Mouse (Mus musculus): ENCODE measurements around the gene Gm49486. TPM values are rescaled to one million over a fixed set of nuclear protein-coding genes. Genes with fewer than 3 reads are reported as not detected.

Gene Gm49486
- polyA plus RNA-seq, 1 experiment from 2014 or later: 0.64 TPM

- H3K4me3 ChIP-seq (ENCODE audit: low read depth, low read length): peak overlapping the region; percentile 34
- H3K36me3 ChIP-seq (ENCODE audit: control insufficient read depth, insufficient read depth, low read length): no peaks in the 10 kb centered on the region
- H3K27me3 ChIP-seq (ENCODE audit: control insufficient read depth, insufficient read depth, low read length): peaks cover 11% of the 10 kb centered on the region
- peak overlapping the region; percentile 68 for H3K4me2 ChIP-seq
- peak overlapping the region; percentile 40; the same call in 1 of the 2 replicates for H3K9ac ChIP-seq (ENCODE audit: low read depth, low read length)
- H3K27ac ChIP-seq (ENCODE audit: low read depth, low read length): no peak overlapping the region
- WGBS (ENCODE audit: insufficient replicate concordance): 3% methylated on average over 33 of the region's 33 CpGs
- H3K9me3 ChIP-seq (replicated peaks; ENCODE audit: control insufficient read depth, low read length): no peaks in the 10 kb centered on the region
- H3K4me1 ChIP-seq (ENCODE audit: control insufficient read depth, insufficient read depth, low read length): peaks cover 8% of the 10 kb centered on the region
- no peak for ATAC-seq (replicated peaks; ENCODE audit: insufficient number of reproducible peaks, low FRiP score, low TSS enrichment)
These were observed 41.3 kb downstream of the Gm49486 start for GRCm38 (mm10) chr15:79270317-79271123.

- peak overlapping the region; percentile 34 for H3K4me3 ChIP-seq (ENCODE audit: low read depth, low read length)
- H3K27ac ChIP-seq (ENCODE audit: low read depth, low read length): no peak overlapping the region
- no peak overlapping the region; the same call in 1 of the 2 replicates for H3K9ac ChIP-seq (ENCODE audit: low read depth, low read length)
- no peak; the same call in 1 of the 2 replicates for ATAC-seq (replicated peaks; ENCODE audit: insufficient number of reproducible peaks, low FRiP score, low TSS enrichment)
- peaks cover 8% of the 10 kb centered on the region for H3K4me1 ChIP-seq (ENCODE audit: control insufficient read depth, insufficient read depth, low read length)
- no peaks in the 10 kb centered on the region for H3K36me3 ChIP-seq (ENCODE audit: control insufficient read depth, insufficient read depth, low read length)
- WGBS (ENCODE audit: insufficient replicate concordance): 14% methylated on average over 17 of the region's 17 CpGs
- peaks cover 8% of the 10 kb centered on the region; the same call in 1 of the 2 replicates for H3K27me3 ChIP-seq (ENCODE audit: control insufficient read depth, insufficient read depth, low read length)
- peak overlapping the region; percentile 68 for H3K4me2 ChIP-seq
- H3K9me3 ChIP-seq (replicated peaks; ENCODE audit: control insufficient read depth, low read length): no peaks in the 10 kb centered on the region
These were observed 42.0 kb downstream of the Gm49486 start for GRCm38 (mm10) chr15:79271124-79271746.

GRCm38 (mm10) chr15:79273020-79273419, 43.8 kb downstream of the Gm49486 start:
- H3K4me2 ChIP-seq: no peak overlapping the region

GRCm38 (mm10) chr15:79277728-79278127, 48.5 kb downstream of the Gm49486 start:
- ATAC-seq (replicated peaks; ENCODE audit: insufficient number of reproducible peaks, low FRiP score, low TSS enrichment): no peak
- Histone ChIP-seq H3K36me3 (ENCODE audit: control insufficient read depth, insufficient read depth, low read length) (no peaks in the 10 kb centered on the region), H3K4me2 (no peak overlapping the region), H3K9ac (ENCODE audit: low read depth, low read length) (no peak overlapping the region), H3K9me3 (replicated peaks; ENCODE audit: control insufficient read depth, low read length) (no peaks in the 10 kb centered on the region), H3K4me1 (ENCODE audit: control insufficient read depth, insufficient read depth, low read length) (no peaks in the 10 kb centered on the region), H3K27me3 (ENCODE audit: control insufficient read depth, insufficient read depth, low read length) (peaks cover 4% of the 10 kb centered on the region; the same call in 1 of the 2 replicates), H3K4me3 (ENCODE audit: low read depth, low read length) (no peak overlapping the region), H3K27ac (ENCODE audit: low read depth, low read length) (no peak overlapping the region)
- 63% methylated on average over 10 of the region's 10 CpGs for WGBS (ENCODE audit: insufficient replicate concordance)

More at GRCm38 (mm10) chr15:79273020-79273419, 43.8 kb downstream of the Gm49486 start:
- ATAC-seq (replicated peaks; ENCODE audit: insufficient number of reproducible peaks, low FRiP score, low TSS enrichment): no peak
- Histone ChIP-seq H3K27ac (ENCODE audit: low read depth, low read length) (no peak overlapping the region), H3K9ac (ENCODE audit: low read depth, low read length) (no peak overlapping the region), H3K36me3 (ENCODE audit: control insufficient read depth, insufficient read depth, low read length) (no peaks in the 10 kb centered on the region), H3K27me3 (ENCODE audit: control insufficient read depth, insufficient read depth, low read length) (peaks cover 8% of the 10 kb centered on the region; the same call in 1 of the 2 replicates), H3K4me1 (ENCODE audit: control insufficient read depth, insufficient read depth, low read length) (peaks cover 8% of the 10 kb centered on the region), H3K4me3 (ENCODE audit: low read depth, low read length) (no peak overlapping the region), H3K9me3 (replicated peaks; ENCODE audit: control insufficient read depth, low read length) (no peaks in the 10 kb centered on the region)
- WGBS (ENCODE audit: insufficient replicate concordance): 43% methylated on average over 10 of the region's 10 CpGs

GRCm38 (mm10) chr15:79280209-79280608, 51.0 kb downstream of the Gm49486 start:
- Histone ChIP-seq H3K27me3 (ENCODE audit: control insufficient read depth, insufficient read depth, low read length) (no peaks in the 10 kb centered on the region), H3K36me3 (ENCODE audit: control insufficient read depth, insufficient read depth, low read length) (no peaks in the 10 kb centered on the region), H3K9me3 (replicated peaks; ENCODE audit: control insufficient read depth, low read length) (no peaks in the 10 kb centered on the region), H3K27ac (ENCODE audit: low read depth, low read length) (no peak overlapping the region), H3K4me3 (ENCODE audit: low read depth, low read length) (no peak overlapping the region), H3K4me1 (ENCODE audit: control insufficient read depth, insufficient read depth, low read length) (no peaks in the 10 kb centered on the region), H3K4me2 (no peak overlapping the region), H3K9ac (ENCODE audit: low read depth, low read length) (no peak overlapping the region)
- no peak for ATAC-seq (replicated peaks; ENCODE audit: insufficient number of reproducible peaks, low FRiP score, low TSS enrichment)
- 30% methylated on average over 6 of the region's 6 CpGs for WGBS (ENCODE audit: insufficient replicate concordance)

GRCm38 (mm10) chr15:79280850-79281249, 51.7 kb downstream of the Gm49486 start:
- H3K4me1 ChIP-seq (ENCODE audit: control insufficient read depth, insufficient read depth, low read length): no peaks in the 10 kb centered on the region
- H3K9ac ChIP-seq (ENCODE audit: low read depth, low read length): no peak overlapping the region
- H3K27ac ChIP-seq (ENCODE audit: low read depth, low read length): no peak overlapping the region
- H3K27me3 ChIP-seq (ENCODE audit: control insufficient read depth, insufficient read depth, low read length): no peaks in the 10 kb centered on the region
- H3K4me2 ChIP-seq: no peak overlapping the region
- 54% methylated on average over 5 of the region's 5 CpGs for WGBS (ENCODE audit: insufficient replicate concordance)
- ATAC-seq (replicated peaks; ENCODE audit: insufficient number of reproducible peaks, low FRiP score, low TSS enrichment): no peak
- H3K36me3 ChIP-seq (ENCODE audit: control insufficient read depth, insufficient read depth, low read length): no peaks in the 10 kb centered on the region
- no peaks in the 10 kb centered on the region for H3K9me3 ChIP-seq (replicated peaks; ENCODE audit: control insufficient read depth, low read length)
- no peak overlapping the region for H3K4me3 ChIP-seq (ENCODE audit: low read depth, low read length)

GRCm38 (mm10) chr15:79281389-79281788, 52.2 kb downstream of the Gm49486 start:
- Histone ChIP-seq H3K27me3 (ENCODE audit: control insufficient read depth, insufficient read depth, low read length) (no peaks in the 10 kb centered on the region), H3K27ac (ENCODE audit: low read depth, low read length) (no peak overlapping the region), H3K4me2 (no peak overlapping the region), H3K9ac (ENCODE audit: low read depth, low read length) (no peak overlapping the region), H3K4me3 (ENCODE audit: low read depth, low read length) (no peak overlapping the region), H3K36me3 (ENCODE audit: control insufficient read depth, insufficient read depth, low read length) (no peaks in the 10 kb centered on the region), H3K4me1 (ENCODE audit: control insufficient read depth, insufficient read depth, low read length) (no peaks in the 10 kb centered on the region), H3K9me3 (replicated peaks; ENCODE audit: control insufficient read depth, low read length) (no peaks in the 10 kb centered on the region)
- peak; percentile 67; the same call in 1 of the 2 replicates for ATAC-seq (replicated peaks; ENCODE audit: insufficient number of reproducible peaks, low FRiP score, low TSS enrichment)
- WGBS (ENCODE audit: insufficient replicate concordance): 59% methylated on average over 1 of the region's 1 CpGs

- ATAC-seq (replicated peaks; ENCODE audit: insufficient number of reproducible peaks, low FRiP score, low TSS enrichment): no peak
- Histone ChIP-seq H3K9me3 (replicated peaks; ENCODE audit: control insufficient read depth, low read length) (no peaks in the 10 kb centered on the region), H3K4me2 (no peak overlapping the region), H3K9ac (ENCODE audit: low read depth, low read length) (no peak overlapping the region), H3K4me1 (ENCODE audit: control insufficient read depth, insufficient read depth, low read length) (no peaks in the 10 kb centered on the region), H3K36me3 (ENCODE audit: control insufficient read depth, insufficient read depth, low read length) (no peaks in the 10 kb centered on the region), H3K27me3 (ENCODE audit: control insufficient read depth, insufficient read depth, low read length) (no peaks in the 10 kb centered on the region), H3K4me3 (ENCODE audit: low read depth, low read length) (no peak overlapping the region), H3K27ac (ENCODE audit: low read depth, low read length) (no peak overlapping the region)
- 78% methylated on average over 5 of the region's 5 CpGs for WGBS (ENCODE audit: insufficient replicate concordance)
These were observed 53.2 kb downstream of the Gm49486 start for GRCm38 (mm10) chr15:79282434-79282833.

Data from heart, embryonic 11.5 days (tissue).